Mouse (Mus musculus) megakaryocyte-erythroid progenitor cell, adult 5-6 weeks (primary cell): ENCODE data around the gene Ccdc73. TPM values are rescaled to one million over a fixed set of nuclear protein-coding genes. Genes with fewer than 3 reads are reported as not detected.

Source experiments
- total RNA-seq, 2 experiments: library from RNA; stranded (forward) in 1 of 2; stranded (reverse) in 1 of 2; fragments of 200-1000, 215-1000 nt in 1 of 2; fragments of >200 nt in 1 of 2; fragmentation: Nextera tagmentation in 1 of 2; gene quantifications; 2 replicates each; pipeline ENCODE4 v1.2.3; 2014 to 2017

Gene Ccdc73
- total RNA-seq, 2 experiments from 2014 or later, result not detected

Other genes with a start within 250 kb of the Ccdc73 start
- gene Tcp11l1, start 155.6 kb upstream of the Ccdc73 start, total RNA-seq (2014; fragmentation: Nextera tagmentation), result 2.3 and 3.0 TPM in 2 replicates
- 0.99 and 2.7 TPM in 2 replicates for gene Tcp11l1, start 155.6 kb upstream of the Ccdc73 start, total RNA-seq (2017)
- gene Pin1rt1, start 151.4 kb upstream of the Ccdc73 start, total RNA-seq (2014; fragmentation: Nextera tagmentation), result not detected in 2 replicates
- gene Pin1rt1, start 151.4 kb upstream of the Ccdc73 start, total RNA-seq (2017), result not detected in 2 replicates
- gene Depdc7, start 124.9 kb upstream of the Ccdc73 start, total RNA-seq (2014; fragmentation: Nextera tagmentation), result not detected in 2 replicates
- 0.84 TPM in 1 of 2 replicates, not detected in the other for gene Depdc7, start 124.9 kb upstream of the Ccdc73 start, total RNA-seq (2017)
- gene Qser1, start 51.0 kb upstream of the Ccdc73 start, total RNA-seq (2014; fragmentation: Nextera tagmentation), result 23.7 and 28.0 TPM in 2 replicates
- gene Qser1, start 51.0 kb upstream of the Ccdc73 start, total RNA-seq (2017), result 3.8 and 12.6 TPM in 2 replicates
- 1.3 TPM in 2 replicates for gene Prrg4, start 17.9 kb upstream of the Ccdc73 start, total RNA-seq (2014; fragmentation: Nextera tagmentation)
- gene Prrg4, start 17.9 kb upstream of the Ccdc73 start, total RNA-seq (2017), result 5.2 and 13.1 TPM in 2 replicates
- gene Eif3m, start 149.3 kb downstream of the Ccdc73 start, total RNA-seq (2014; fragmentation: Nextera tagmentation), result 374 and 410 TPM in 2 replicates
- 379 and 415 TPM in 2 replicates for gene Eif3m, start 149.3 kb downstream of the Ccdc73 start, total RNA-seq (2017)
- gene Gm11060, start 224.2 kb downstream of the Ccdc73 start, total RNA-seq (2014; fragmentation: Nextera tagmentation), result not detected in 2 replicates
- gene Gm11060, start 224.2 kb downstream of the Ccdc73 start, total RNA-seq (2017), result not detected in 2 replicates